Mouse (Mus musculus) heart, embryonic 15.5 days (tissue): Measurements from ENCODE around the gene Mvp. TPM values are rescaled to one million over a fixed set of nuclear protein-coding genes. Genes with fewer than 3 reads are reported as not detected.
A peak's percentile ranks its signal among the peaks of the same experiment; 100 is the strongest.

Experiments
- ATAC-seq: fragments of 200-750 bp; cut with Nextera tagmentation; replicated peaks from 2 replicates; pipeline ENCODE4 v1.8.0; 2017; ENCODE audit warnings: low read depth, moderate TSS enrichment; ENCODE audit not compliant: insufficient number of reproducible peaks, insufficient read depth, low FRiP score
- H3K27ac ChIP-seq: fragments of 300-500 bp; sonication (generic); 2 replicates; pipeline ENCODE4 v1.5.1; 2015; ENCODE audit warnings: mild to moderate bottlenecking, inconsistent platforms
- H3K27me3 ChIP-seq: fragments of 300-500 bp; sonication (generic); 2 replicates; pipeline ENCODE4 v1.6.1; 2015; ENCODE audit warnings: inconsistent platforms
- H3K36me3 ChIP-seq: fragments of 300-500 bp; sonication (generic); 2 replicates; pipeline ENCODE4 v1.6.1; 2015; ENCODE audit warnings: mild to moderate bottlenecking, inconsistent platforms
- H3K4me1 ChIP-seq: fragments of 300-500 bp; sonication (generic); replicated peaks from 2 replicates; pipeline ENCODE4 v1.6.1; 2015; ENCODE audit warnings: inconsistent platforms
- H3K4me2 ChIP-seq: fragments of 300-500 bp; sonication (generic); 2 replicates; pipeline ENCODE4 v1.6.1; 2015; ENCODE audit warnings: inconsistent platforms, mild to moderate bottlenecking, moderate library complexity
- H3K4me3 ChIP-seq: fragments of 300-500 bp; sonication (generic); 2 replicates; pipeline ENCODE4 v1.5.1; 2015; ENCODE audit warnings: mild to moderate bottlenecking, inconsistent platforms
- H3K9ac ChIP-seq: fragments of 300-500 bp; sonication (generic); 2 replicates; pipeline ENCODE4 v1.6.1; 2015; ENCODE audit warnings: mild to moderate bottlenecking, inconsistent platforms
- H3K9me3 ChIP-seq: fragments of 300-500 bp; sonication (generic); replicated peaks from 2 replicates; pipeline ENCODE4 v1.6.1; 2016; ENCODE audit warnings: inconsistent platforms
- WGBS: fragments of 180-500 bp; shearing (Covaris S2); methylation state at CpG from one replicate; pipeline ENCODE4 v1.1.7; 2015; ENCODE audit warnings: mixed read lengths; 5-methylcytosine and 5-hydroxymethylcytosine counted together
- polyA plus RNA-seq: library from polyadenylated mRNA; unstranded; fragments of >200 nt; fragmentation: Nextera tagmentation; extraction: Ambion mirVana; gene quantifications from 2 replicates; pipeline ENCODE4 v1.2.1, GENCODE M21; 2015

The Mvp gene
- polyA plus RNA-seq, 1 experiment from 2014 or later = 14.5 TPM

GRCm38 (mm10) chr7:126984667-126985444, 29.6 kb downstream of the Mvp start:
- H3K9me3 ChIP-seq = no peaks in the 10 kb centered on the region
- H3K36me3 ChIP-seq = peaks cover 7% of the 10 kb centered on the region
- H3K4me1 ChIP-seq = no peaks in the 10 kb centered on the region
- no peak overlapping the region for H3K4me2 ChIP-seq
- H3K4me3 ChIP-seq = no peak overlapping the region
- H3K27ac ChIP-seq = no peak overlapping the region
- no peaks in the 10 kb centered on the region for H3K27me3 ChIP-seq
- ATAC-seq = no peak
- 42% methylated on average over 10 of the region's 10 CpGs for WGBS
- H3K9ac ChIP-seq = no peak overlapping the region

GRCm38 (mm10) chr7:126983113-126983512, 31.3 kb downstream of the Mvp start:
- H3K4me1 ChIP-seq = no peaks in the 10 kb centered on the region
- WGBS = 75% methylated on average over 7 of the region's 7 CpGs
- no peak overlapping the region for H3K9ac ChIP-seq
- no peak overlapping the region for H3K27ac ChIP-seq
- no peak overlapping the region for H3K4me2 ChIP-seq
- H3K36me3 ChIP-seq = peaks cover 23% of the 10 kb centered on the region
- no peaks in the 10 kb centered on the region for H3K27me3 ChIP-seq
- H3K4me3 ChIP-seq = no peak overlapping the region
- ATAC-seq = no peak
- no peaks in the 10 kb centered on the region for H3K9me3 ChIP-seq

DNA sequence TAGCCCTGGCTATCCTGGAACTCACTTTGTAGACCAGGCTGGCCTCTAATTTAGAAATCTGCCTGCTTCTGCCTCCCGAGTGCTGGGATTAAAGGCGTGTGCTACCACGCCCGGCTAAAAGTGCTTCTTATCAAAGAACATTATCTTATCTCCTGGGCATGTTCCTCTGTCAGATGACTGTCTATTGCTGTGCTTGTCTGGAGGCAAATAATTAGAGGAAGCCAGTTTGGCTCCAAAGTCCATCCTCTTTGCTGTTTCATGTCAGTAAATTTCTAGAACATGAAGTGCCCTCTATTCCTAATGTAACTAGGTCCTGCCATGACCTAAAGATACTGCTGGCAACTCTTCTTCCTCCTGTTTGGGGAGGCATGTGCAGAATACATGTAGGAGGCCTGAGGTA, 32.4 kb downstream of the Mvp start:
- 70% methylated on average over 4 of the region's 4 CpGs for WGBS
- H3K9me3 ChIP-seq = no peaks in the 10 kb centered on the region
- no peak for ATAC-seq
- no peak overlapping the region for H3K9ac ChIP-seq
- no peaks in the 10 kb centered on the region for H3K27me3 ChIP-seq
- no peak overlapping the region for H3K4me3 ChIP-seq
- H3K36me3 ChIP-seq = peaks cover 23% of the 10 kb centered on the region
- H3K4me1 ChIP-seq = peaks cover 7% of the 10 kb centered on the region
- no peak overlapping the region for H3K27ac ChIP-seq
- no peak overlapping the region for H3K4me2 ChIP-seq

GRCm38 (mm10) chr7:126981601-126982000, 32.8 kb downstream of the Mvp start:
- Histone ChIP-seq H3K9ac (no peak overlapping the region), H3K27ac (no peak overlapping the region), H3K36me3 (peaks cover 23% of the 10 kb centered on the region), H3K4me2 (no peak overlapping the region), H3K4me3 (no peak overlapping the region), H3K27me3 (no peaks in the 10 kb centered on the region), H3K4me1 (peaks cover 10% of the 10 kb centered on the region), H3K9me3 (no peaks in the 10 kb centered on the region)
- ATAC-seq = no peak
- 83% methylated on average over 2 of the region's 2 CpGs for WGBS

DNA sequence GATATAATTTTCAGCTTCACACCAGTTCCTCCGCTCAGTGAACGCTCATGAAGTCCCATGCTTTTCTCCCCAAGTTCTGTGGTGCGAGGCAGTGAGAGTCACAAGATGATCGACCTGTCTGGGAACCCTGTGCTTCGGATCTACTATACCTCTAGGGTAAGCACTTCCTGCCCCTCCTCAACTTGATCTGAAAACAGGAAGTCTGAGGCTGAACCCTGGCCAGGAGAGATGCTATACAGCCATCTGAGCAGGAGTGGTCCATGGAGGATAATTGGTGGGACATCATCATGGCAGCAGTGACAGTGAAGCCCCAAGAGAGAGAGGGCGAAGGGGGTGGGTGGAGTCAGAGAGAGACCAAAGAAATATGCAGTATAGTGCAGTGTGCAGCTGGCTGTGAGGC, 35.6 kb downstream of the Mvp start:
- Histone ChIP-seq H3K27me3 (no peaks in the 10 kb centered on the region), H3K27ac (no peak overlapping the region), H3K9ac (no peak overlapping the region), H3K4me3 (no peak overlapping the region), H3K4me1 (peaks cover 17% of the 10 kb centered on the region), H3K4me2 (no peak overlapping the region), H3K9me3 (no peaks in the 10 kb centered on the region), H3K36me3 (peaks cover 23% of the 10 kb centered on the region)
- no peak for ATAC-seq
- 82% methylated on average over 6 of the region's 6 CpGs for WGBS

DNA sequence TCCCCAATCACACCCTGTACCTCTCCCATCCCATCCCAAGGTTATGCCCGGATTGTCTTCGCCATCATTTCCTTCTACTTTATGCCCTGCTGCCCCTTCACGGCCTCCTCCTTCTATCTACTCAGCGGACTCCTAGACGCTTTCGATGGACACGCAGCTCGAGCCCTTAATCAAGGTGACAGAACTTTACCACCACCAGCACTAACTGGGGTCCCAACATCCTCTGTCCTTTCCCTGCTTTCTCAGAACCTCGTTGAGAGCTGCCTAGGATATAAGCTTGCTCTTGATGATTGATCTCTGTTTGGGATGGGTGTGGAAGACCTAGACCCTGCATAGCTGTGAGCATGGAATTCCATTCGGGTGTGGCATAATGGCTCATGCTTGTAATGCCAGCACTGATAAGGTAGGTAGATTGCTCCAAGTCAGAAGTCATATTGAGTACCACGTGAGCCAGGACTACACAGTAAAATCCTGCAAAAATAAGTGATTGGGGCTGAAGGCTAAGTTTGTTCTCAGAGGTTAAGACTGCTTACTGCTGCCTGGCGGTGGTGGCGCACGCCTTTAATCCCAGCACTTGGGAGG, 37.5 kb downstream of the Mvp start:
- Histone ChIP-seq H3K4me3 (peak overlapping the region; percentile 94), H3K36me3 (peaks cover 23% of the 10 kb centered on the region), H3K4me2 (peak overlapping the region; percentile 82), H3K9ac (peak overlapping the region; percentile 96), H3K4me1 (peaks cover 17% of the 10 kb centered on the region), H3K27ac (peak overlapping the region; percentile 93), H3K27me3 (no peaks in the 10 kb centered on the region), H3K9me3 (no peaks in the 10 kb centered on the region)
- no peak for ATAC-seq
- WGBS = 20% methylated on average over 14 of the region's 14 CpGs

DNA sequence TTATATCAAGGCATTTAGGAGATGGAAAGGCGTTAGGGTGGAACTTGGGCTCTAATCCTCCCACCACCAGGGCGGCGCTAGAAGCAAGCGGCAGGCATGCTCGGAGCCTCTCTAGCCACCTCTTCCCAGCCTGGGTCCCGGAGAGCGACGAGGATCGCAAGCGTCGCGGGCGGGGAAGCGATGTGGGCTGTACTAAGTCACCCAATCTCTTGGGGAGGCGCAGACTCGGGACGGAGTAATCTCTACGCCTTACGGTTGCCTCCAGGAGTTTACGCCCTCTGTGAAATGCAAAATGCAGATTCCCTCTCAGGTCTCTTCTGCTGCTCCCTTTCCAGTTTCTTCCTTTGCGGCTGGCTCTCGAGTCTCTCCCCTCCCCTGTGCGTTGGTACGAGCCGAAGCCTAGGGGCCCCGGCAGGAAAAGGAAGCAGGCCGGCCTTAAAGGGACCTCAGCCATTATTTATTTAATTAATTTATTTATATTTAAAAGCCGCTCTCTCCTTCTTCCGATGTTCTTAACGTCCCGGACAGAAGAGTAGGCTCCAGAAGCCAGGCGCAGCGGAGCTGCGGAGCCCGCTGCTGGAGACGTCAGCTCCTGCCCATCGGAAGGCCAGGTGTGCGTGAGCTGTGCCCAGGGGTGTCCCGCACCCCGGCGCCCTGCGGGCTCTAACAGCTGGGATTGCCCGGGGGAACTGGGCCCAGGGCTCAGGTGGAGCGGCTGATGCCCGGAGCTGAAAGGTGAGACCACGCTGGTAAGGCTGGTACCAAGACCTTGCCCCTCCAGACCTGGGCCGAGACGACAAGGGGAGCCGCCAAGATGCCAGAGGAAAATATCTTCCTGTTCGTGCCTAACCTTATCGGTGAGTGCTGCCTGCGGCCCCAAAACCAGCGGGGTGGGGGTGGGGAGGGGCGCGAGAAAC, 38.2 kb downstream of the Mvp start, which contains the start of gene Cdiptos:
TSS of gene Cdiptos (minus strand) at position 149 of the 917 bp plus-strand sequence.
- under 1% methylated on average over 55 of the region's 55 CpGs for WGBS
- Histone ChIP-seq H3K4me2 (peak within 1 kb of the TSS; percentile 82), H3K27ac (peak within 1 kb of the TSS; percentile 93), H3K36me3 (peaks cover 23% of the 10 kb centered on the region), H3K9me3 (no peaks in the 10 kb centered on the region), H3K4me1 (peaks cover 17% of the 10 kb centered on the region), H3K9ac (peak within 1 kb of the TSS; percentile 96), H3K4me3 (peak within 1 kb of the TSS; percentile 94), H3K27me3 (no peaks in the 10 kb centered on the region)
- ATAC-seq = peak; percentile 92

GRCm38 (mm10) chr7:126975893-126975949, 38.7 kb downstream of the Mvp start, which contains the start of gene Cdipt:
Cdipt (plus strand) TSS chr7:126975914.
- peak within 1 kb of the TSS; percentile 82 for H3K4me2 ChIP-seq
- ATAC-seq = no peak
- H3K4me1 ChIP-seq = peaks cover 17% of the 10 kb centered on the region
- H3K36me3 ChIP-seq = peaks cover 23% of the 10 kb centered on the region
- WGBS = 0% methylated on average over 1 of the region's 1 CpGs
- peak within 1 kb of the TSS; percentile 94 for H3K4me3 ChIP-seq
- no peaks in the 10 kb centered on the region for H3K9me3 ChIP-seq
- peak within 1 kb of the TSS; percentile 93 for H3K27ac ChIP-seq
- no peaks in the 10 kb centered on the region for H3K27me3 ChIP-seq
- H3K9ac ChIP-seq = peak within 1 kb of the TSS; percentile 96

DNA sequence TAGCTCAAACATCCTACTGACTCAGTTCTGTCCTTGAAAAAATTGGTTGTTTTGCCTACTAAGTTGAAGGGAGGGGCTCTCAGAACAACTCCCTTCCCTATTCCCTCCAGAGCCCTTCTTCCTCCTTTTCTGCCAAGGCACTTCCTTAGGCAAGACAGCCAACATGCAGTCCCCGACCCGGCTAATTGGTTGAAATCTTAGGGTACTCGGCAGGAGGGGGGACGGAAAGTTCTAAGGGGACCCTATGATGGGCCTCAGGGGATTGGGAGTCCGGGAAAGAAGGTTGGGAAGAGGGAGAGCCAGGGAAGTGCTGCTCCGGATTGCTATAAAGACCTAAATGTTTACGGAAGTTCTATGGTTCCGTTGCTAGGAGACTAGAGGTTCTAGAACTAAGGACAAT, 38.9 kb downstream of the Mvp start:
- Histone ChIP-seq H3K27me3 (no peaks in the 10 kb centered on the region), H3K27ac (peak overlapping the region; percentile 93; the same call in 1 of the 2 replicates), H3K4me2 (peak overlapping the region; percentile 82), H3K9me3 (no peaks in the 10 kb centered on the region), H3K36me3 (peaks cover 23% of the 10 kb centered on the region), H3K4me1 (peaks cover 17% of the 10 kb centered on the region), H3K4me3 (peak overlapping the region; percentile 94), H3K9ac (peak overlapping the region; percentile 96; the same call in 1 of the 2 replicates)
- ATAC-seq = no peak
- WGBS = 7% methylated on average over 8 of the region's 8 CpGs

GRCm38 (mm10) chr7:126967361-126967760, 47.1 kb downstream of the Mvp start:
- WGBS = 58% methylated on average over 6 of the region's 6 CpGs
- H3K4me3 ChIP-seq = no peak overlapping the region
- H3K27ac ChIP-seq = no peak overlapping the region
- no peak for ATAC-seq
- no peaks in the 10 kb centered on the region for H3K9me3 ChIP-seq
- H3K9ac ChIP-seq = no peak overlapping the region
- no peak overlapping the region for H3K4me2 ChIP-seq
- H3K27me3 ChIP-seq = peaks cover 17% of the 10 kb centered on the region
- no peaks in the 10 kb centered on the region for H3K36me3 ChIP-seq
- H3K4me1 ChIP-seq = no peaks in the 10 kb centered on the region; the same call in 1 of the 2 replicates

DNA sequence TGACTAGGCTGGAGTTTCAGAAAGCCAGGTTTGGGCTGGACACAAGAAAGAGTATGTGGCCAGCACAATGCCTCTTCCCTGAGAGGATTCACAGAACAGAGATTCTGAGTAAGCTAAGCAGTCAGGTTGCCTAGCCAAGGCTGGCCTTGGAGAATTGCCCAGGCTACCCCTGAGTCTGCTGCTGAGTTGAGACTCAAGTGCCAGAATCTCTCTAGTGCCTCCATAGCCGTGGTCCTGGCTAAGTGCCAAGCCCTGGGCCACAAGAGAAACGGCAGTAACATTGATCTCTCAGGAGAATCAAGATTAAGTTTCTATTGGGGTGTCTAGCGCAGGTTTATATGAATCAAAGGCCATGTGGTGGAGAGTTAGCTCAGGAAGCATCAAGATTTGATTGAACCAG, 48.9 kb downstream of the Mvp start:
- no peaks in the 10 kb centered on the region for H3K36me3 ChIP-seq
- H3K4me2 ChIP-seq = no peak overlapping the region
- H3K9ac ChIP-seq = no peak overlapping the region
- 43% methylated on average over 3 of the region's 3 CpGs for WGBS
- peaks cover 21% of the 10 kb centered on the region for H3K27me3 ChIP-seq
- ATAC-seq = no peak
- H3K4me3 ChIP-seq = no peak overlapping the region
- H3K9me3 ChIP-seq = no peaks in the 10 kb centered on the region
- H3K4me1 ChIP-seq = no peaks in the 10 kb centered on the region; the same call in 1 of the 2 replicates
- no peak overlapping the region for H3K27ac ChIP-seq
